Mouse (Mus musculus) kidney, embryonic 16.5 days (tissue): ENCODE results near the gene Kcnk13. TPM values are rescaled to one million over a fixed set of nuclear protein-coding genes. Genes with fewer than 3 reads are reported as not detected.

Experiments
- ATAC-seq: fragments of 200-750 bp; cut with Nextera tagmentation; 2 replicates; pipeline ENCODE4 v1.8.0; 2017; ENCODE audit warnings: moderate TSS enrichment; ENCODE audit not compliant: low FRiP score, low TSS enrichment
- H3K27ac ChIP-seq: fragments of 300-500 bp; sonication (generic); 2 replicates; pipeline ENCODE4 v1.5.1; 2014; ENCODE audit warnings: low read length
- H3K27me3 ChIP-seq: fragments of 300-500 bp; sonication (generic); 2 replicates; pipeline ENCODE4 v1.6.1; 2014; ENCODE audit warnings: low read length, control low read depth, mixed read lengths; ENCODE audit not compliant: insufficient read depth
- H3K36me3 ChIP-seq: fragments of 300-500 bp; sonication (generic); 2 replicates; pipeline ENCODE4 v1.6.1; 2014; ENCODE audit warnings: low read length, control low read depth, mixed read lengths; ENCODE audit not compliant: insufficient read depth
- H3K4me1 ChIP-seq: fragments of 300-500 bp; sonication (generic); 2 replicates; pipeline ENCODE4 v1.6.1; 2014; ENCODE audit warnings: low read length, control low read depth, mixed read lengths; ENCODE audit not compliant: insufficient read depth
- H3K4me2 ChIP-seq: fragments of 300-500 bp; sonication (generic); replicated peaks from 2 replicates; pipeline ENCODE4 v1.6.1; 2014; ENCODE audit warnings: low read depth, low read length
- H3K4me3 ChIP-seq: fragments of 300-500 bp; sonication (generic); 2 replicates; pipeline ENCODE4 v1.5.1; 2014; ENCODE audit warnings: mild to moderate bottlenecking, low read length
- H3K9ac ChIP-seq: fragments of 300-500 bp; sonication (generic); replicated peaks from 2 replicates; pipeline ENCODE4 v1.6.1; 2014; ENCODE audit warnings: low read length
- H3K9me3 ChIP-seq: fragments of 300-500 bp; sonication (generic); 2 replicates; pipeline ENCODE4 v1.6.1; 2016; ENCODE audit warnings: low read length, control low read depth
- WGBS: fragments of 180-500 bp; shearing (Covaris S2); extraction: QIAGEN DNeasy Blood & Tissue Kit; methylation state at CpG from one replicate; pipeline ENCODE4 v1.1.7; 2014; 5-methylcytosine and 5-hydroxymethylcytosine counted together
- polyA plus RNA-seq: library from polyadenylated mRNA; unstranded; fragments of >200 nt; fragmentation: Nextera tagmentation; extraction: Ambion mirVana; gene quantifications from 2 replicates; pipeline ENCODE4 v1.2.1, GENCODE M21; 2015

Kcnk13 gene
- polyA plus RNA-seq = 0.21 and 0.23 TPM in 2 replicates

- Histone ChIP-seq H3K4me2 (peak within 1 kb of the TSS; percentile 95), H3K27ac (no peak within 1 kb of the TSS), H3K4me3 (peak within 1 kb of the TSS; percentile 55), H3K9me3 (no peaks in the 10 kb centered on the region), H3K9ac (no peak within 1 kb of the TSS), H3K36me3 (no peaks in the 10 kb centered on the region), H3K27me3 (peaks cover 83% of the 10 kb centered on the region), H3K4me1 (peaks cover 30% of the 10 kb centered on the region)
- peak; percentile 84 for ATAC-seq
- under 1% methylated on average over 39 of the region's 39 CpGs for WGBS
These were observed at the start of gene Kcnk13 for GRCm38 (mm10) chr12:99964301-99965202. Gene Kcnk13 (plus strand): TSS chr12:99964499.

GRCm38 (mm10) chr12:99917800-99918427 is 46.4 kb upstream of the Kcnk13 start:
- Histone ChIP-seq H3K4me1 (no peaks in the 10 kb centered on the region), H3K27me3 (no peaks in the 10 kb centered on the region), H3K9ac (no peak overlapping the region), H3K4me2 (no peak overlapping the region), H3K4me3 (no peak overlapping the region), H3K27ac (no peak overlapping the region), H3K36me3 (peaks cover 17% of the 10 kb centered on the region), H3K9me3 (no peaks in the 10 kb centered on the region)
- 75% methylated on average over 15 of the region's 15 CpGs for WGBS
- ATAC-seq = no peak

GRCm38 (mm10) chr12:99919636-99920035 is 44.7 kb upstream of the Kcnk13 start:
- Histone ChIP-seq H3K27me3 (no peaks in the 10 kb centered on the region), H3K27ac (no peak overlapping the region), H3K4me1 (no peaks in the 10 kb centered on the region), H3K9me3 (no peaks in the 10 kb centered on the region), H3K4me3 (no peak overlapping the region), H3K36me3 (peaks cover 3% of the 10 kb centered on the region), H3K4me2 (no peak overlapping the region), H3K9ac (no peak overlapping the region)
- no peak for ATAC-seq
- 94% methylated on average over 3 of the region's 3 CpGs for WGBS

GRCm38 (mm10) chr12:99921045-99921444 is 43.3 kb upstream of the Kcnk13 start:
- 75% methylated on average over 3 of the region's 3 CpGs for WGBS
- H3K36me3 ChIP-seq = no peaks in the 10 kb centered on the region; the same call in 1 of the 2 replicates
- no peaks in the 10 kb centered on the region for H3K9me3 ChIP-seq
- H3K27me3 ChIP-seq = no peaks in the 10 kb centered on the region
- no peak overlapping the region for H3K4me3 ChIP-seq
- H3K4me2 ChIP-seq = no peak overlapping the region
- no peak overlapping the region for H3K9ac ChIP-seq
- no peak overlapping the region for H3K27ac ChIP-seq
- no peaks in the 10 kb centered on the region for H3K4me1 ChIP-seq
- ATAC-seq = no peak

- Histone ChIP-seq H3K4me1 (no peaks in the 10 kb centered on the region), H3K9ac (no peak overlapping the region), H3K27me3 (no peaks in the 10 kb centered on the region), H3K36me3 (peaks cover 5% of the 10 kb centered on the region; the same call in 1 of the 2 replicates), H3K4me3 (no peak overlapping the region), H3K9me3 (no peaks in the 10 kb centered on the region), H3K27ac (no peak overlapping the region), H3K4me2 (no peak overlapping the region)
- 74% methylated on average over 5 of the region's 5 CpGs for WGBS
- no peak for ATAC-seq
These were observed 41.1 kb upstream of the Kcnk13 start for GRCm38 (mm10) chr12:99923131-99923606.

GRCm38 (mm10) chr12:99923703-99924102 is 40.6 kb upstream of the Kcnk13 start:
- H3K27me3 ChIP-seq = no peaks in the 10 kb centered on the region
- 81% methylated on average over 5 of the region's 5 CpGs for WGBS

GRCm38 (mm10) chr12:99928311-99928710 is 36.0 kb upstream of the Kcnk13 start:
- no peaks in the 10 kb centered on the region for H3K4me1 ChIP-seq
- ATAC-seq = no peak
- H3K27me3 ChIP-seq = no peaks in the 10 kb centered on the region
- no peak overlapping the region for H3K9ac ChIP-seq
- no peak overlapping the region for H3K4me2 ChIP-seq
- no peak overlapping the region for H3K27ac ChIP-seq
- H3K36me3 ChIP-seq = peaks cover 10% of the 10 kb centered on the region; the same call in 1 of the 2 replicates
- no peak overlapping the region for H3K4me3 ChIP-seq
- 73% methylated on average over 7 of the region's 7 CpGs for WGBS
- no peaks in the 10 kb centered on the region for H3K9me3 ChIP-seq

More at GRCm38 (mm10) chr12:99923703-99924102, 40.6 kb upstream of the Kcnk13 start:
- no peaks in the 10 kb centered on the region for H3K9me3 ChIP-seq
- H3K4me3 ChIP-seq = no peak overlapping the region
- no peaks in the 10 kb centered on the region for H3K4me1 ChIP-seq
- no peak overlapping the region for H3K9ac ChIP-seq
- no peak for ATAC-seq
- peaks cover 5% of the 10 kb centered on the region; the same call in 1 of the 2 replicates for H3K36me3 ChIP-seq
- H3K27ac ChIP-seq = no peak overlapping the region
- H3K4me2 ChIP-seq = no peak overlapping the region

- Histone ChIP-seq H3K4me1 (no peaks in the 10 kb centered on the region), H3K36me3 (peaks cover 14% of the 10 kb centered on the region; the same call in 1 of the 2 replicates), H3K9me3 (no peaks in the 10 kb centered on the region), H3K9ac (no peak overlapping the region), H3K27me3 (no peaks in the 10 kb centered on the region), H3K4me2 (no peak overlapping the region), H3K4me3 (no peak overlapping the region), H3K27ac (no peak overlapping the region)
- WGBS = 82% methylated on average over 1 of the region's 1 CpGs
- no peak for ATAC-seq
These were observed 35.1 kb upstream of the Kcnk13 start for GRCm38 (mm10) chr12:99929160-99929559.

- WGBS = 95% methylated on average over 4 of the region's 4 CpGs
- ATAC-seq = no peak
- no peaks in the 10 kb centered on the region for H3K27me3 ChIP-seq
- H3K4me3 ChIP-seq = no peak overlapping the region
- H3K9me3 ChIP-seq = no peaks in the 10 kb centered on the region
- H3K36me3 ChIP-seq = peaks cover 19% of the 10 kb centered on the region; the same call in 1 of the 2 replicates
- H3K4me1 ChIP-seq = no peaks in the 10 kb centered on the region
- H3K4me2 ChIP-seq = no peak overlapping the region
- H3K9ac ChIP-seq = no peak overlapping the region
- no peak overlapping the region for H3K27ac ChIP-seq
These were observed 32.1 kb upstream of the Kcnk13 start for GRCm38 (mm10) chr12:99932245-99932644.
